Mouse (Mus musculus) spleen, adult 18-20 months (tissue): ENCODE measurements at regions not wholly inside any gene's neighbourhood (a gene's known extent, or its start where the extent isn't known, plus 50 kb on each side); places are given as distances from the start of the nearest gene placed in this dataset.

Source experiments
- DNase-seq, 2 experiments: peaks; one replicate each; pipeline ENCODE4 v3.0.0; 2022; ENCODE audit warnings: mixed read lengths in 2 of 2

GRCm38 (mm10) chr4:89000855-89001254 lies 120.9 kb upstream of the Ifne start:
- DNase-seq = no peak

GRCm38 (mm10) chr4:89000200-89000599 lies 120.2 kb upstream of the Ifne start:
- DNase-seq = no peak

GRCm38 (mm10) chr4:88998286-88998685 lies 118.3 kb upstream of the Ifne start:
- DNase-seq = no peak

GRCm38 (mm10) chr4:88995129-88995919 lies 115.3 kb upstream of the Ifne start:
- DNase-seq = no peak

GRCm38 (mm10) chr4:88994486-88994885 lies 114.5 kb upstream of the Ifne start:
- DNase-seq = no peak

GRCm38 (mm10) chr4:88992498-88992897 lies 112.5 kb upstream of the Ifne start:
- DNase-seq = no peak

- DNase-seq = no peak
Observed at GRCm38 (mm10) chr4:88988363-88988762, 108.4 kb upstream of the Ifne start.

- no peak for DNase-seq
Observed at GRCm38 (mm10) chr4:88987103-88987502, 107.1 kb upstream of the Ifne start.

- no peak for DNase-seq
Observed at GRCm38 (mm10) chr4:88982457-88982856, 102.5 kb upstream of the Ifne start.

GRCm38 (mm10) chr4:88977099-88977888 lies 97.3 kb upstream of the Ifne start:
- no peak for DNase-seq

GRCm38 (mm10) chr4:88974535-88974934 lies 94.5 kb upstream of the Ifne start:
- no peak for DNase-seq

GRCm38 (mm10) chr4:88969134-88969841 lies 89.3 kb upstream of the Ifne start:
- DNase-seq = no peak

GRCm38 (mm10) chr4:88959621-88960020 lies 79.6 kb upstream of the Ifne start:
- DNase-seq = no peak

- no peak for DNase-seq
Observed at GRCm38 (mm10) chr4:88956605-88957004, 76.6 kb upstream of the Ifne start.

GRCm38 (mm10) chr4:88956151-88956550 lies 76.2 kb upstream of the Ifne start:
- DNase-seq = no peak

GRCm38 (mm10) chr4:88955571-88955970 lies 75.6 kb upstream of the Ifne start:
- no peak for DNase-seq

- DNase-seq = no peak
Observed at GRCm38 (mm10) chr4:88954045-88954444, 74.0 kb upstream of the Ifne start.

- no peak for DNase-seq
Observed at GRCm38 (mm10) chr4:88951034-88951336, 71.0 kb upstream of the Ifne start.

GRCm38 (mm10) chr4:88950181-88951033 lies 70.4 kb upstream of the Ifne start:
- DNase-seq = no peak

- no peak for DNase-seq
Observed at GRCm38 (mm10) chr4:88948027-88948859, 68.2 kb upstream of the Ifne start.

GRCm38 (mm10) chr4:88941955-88942354 lies 62.0 kb upstream of the Ifne start:
- no peak for DNase-seq

GRCm38 (mm10) chr4:88940670-88941069 lies 60.7 kb upstream of the Ifne start:
- no peak for DNase-seq
